Mouse (Mus musculus): Measurements from ENCODE around the gene Tulp4. TPM values are rescaled to one million over a fixed set of nuclear protein-coding genes. Genes with fewer than 3 reads are reported as not detected.
"Not testable (repeated sequence)": the region's sequence is repeated elsewhere in the genome, so short reads cannot be mapped to it uniquely, and the experiment has no call there.

The Tulp4 gene
- total RNA-seq, 2 experiments from 2014 or later, result 111 to 116 TPM

DNA sequence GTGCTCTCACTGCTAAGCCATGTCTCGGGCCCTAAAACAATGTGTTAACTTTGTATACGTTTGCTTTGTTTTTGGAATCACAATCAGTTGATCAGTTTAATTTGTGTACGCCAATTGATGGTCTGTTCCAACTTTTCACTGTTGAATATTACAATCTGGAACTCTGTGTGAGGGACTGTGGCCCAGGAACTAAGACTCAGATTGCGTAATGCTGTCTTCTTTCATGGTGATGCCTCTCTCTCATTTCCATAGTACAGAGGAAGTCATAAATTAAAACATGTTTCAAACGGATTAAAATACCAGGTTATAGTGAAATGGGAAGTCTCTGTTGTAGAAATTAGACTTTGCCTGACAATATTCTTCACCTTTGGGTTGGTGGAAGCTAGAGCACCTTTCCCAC, 83.0 kb downstream of the Tulp4 start:
- no peak for DNase-seq

DNA sequence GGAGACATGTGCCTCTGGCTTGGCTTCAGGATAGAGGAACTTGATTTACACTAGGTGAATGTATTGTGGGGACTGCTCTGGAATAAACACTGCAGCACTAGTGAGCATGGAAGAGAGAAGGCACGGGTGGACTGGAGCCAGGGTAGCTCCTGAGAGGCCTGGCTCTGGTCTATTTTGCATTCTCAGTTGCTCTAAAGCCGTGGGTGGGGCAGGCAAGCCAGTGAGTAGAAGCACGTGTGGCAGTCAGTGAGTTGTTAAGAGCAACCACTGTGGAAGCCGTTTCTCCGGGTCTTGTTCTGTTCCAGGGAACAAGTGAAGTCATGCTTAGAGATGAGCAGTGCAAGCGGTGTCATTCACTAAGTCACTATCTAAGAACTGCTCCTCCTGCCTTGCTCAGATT, 86.0 kb downstream of the Tulp4 start:
- DNase-seq, result no peak

DNA sequence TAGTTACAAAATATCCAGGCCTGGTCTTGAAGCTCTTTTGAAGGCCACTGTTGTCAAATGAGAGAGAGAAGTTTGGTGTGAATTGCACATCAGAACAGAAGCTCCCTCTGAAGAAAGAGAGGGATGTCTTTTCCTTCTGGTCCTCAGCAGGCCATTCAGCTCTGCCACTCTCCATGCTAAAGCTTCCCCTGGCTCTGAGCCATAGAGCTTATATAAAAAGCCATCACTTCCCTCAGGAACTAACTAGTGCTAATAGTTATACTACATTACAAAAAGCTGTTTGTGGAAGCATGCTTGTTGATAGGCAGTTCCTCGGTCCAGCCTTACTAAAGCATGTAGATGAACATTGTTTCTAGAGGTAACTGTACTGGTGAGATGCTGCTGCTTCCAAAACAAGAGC, 89.2 kb downstream of the Tulp4 start:
- no peak for DNase-seq

DNA sequence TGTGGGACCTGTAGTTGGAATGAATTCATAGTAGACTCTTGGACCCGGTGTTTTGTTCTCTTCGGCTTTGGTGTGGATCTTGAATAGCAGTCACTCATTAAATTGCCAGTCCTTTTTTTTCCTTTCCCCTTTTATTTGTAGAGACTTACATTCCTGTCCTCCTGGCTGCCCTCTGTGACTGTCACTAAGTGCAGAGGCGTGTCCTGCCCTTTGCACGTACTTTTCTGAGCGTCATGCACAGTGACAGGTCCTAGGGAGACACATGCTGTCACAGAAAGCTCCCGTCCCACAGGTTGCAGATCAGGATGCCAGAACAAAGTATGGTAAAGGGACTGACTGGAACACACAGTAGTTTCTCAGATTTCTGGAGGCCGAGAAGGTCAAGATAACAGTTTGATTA, 91.3 kb downstream of the Tulp4 start:
- no peak for DNase-seq

DNA sequence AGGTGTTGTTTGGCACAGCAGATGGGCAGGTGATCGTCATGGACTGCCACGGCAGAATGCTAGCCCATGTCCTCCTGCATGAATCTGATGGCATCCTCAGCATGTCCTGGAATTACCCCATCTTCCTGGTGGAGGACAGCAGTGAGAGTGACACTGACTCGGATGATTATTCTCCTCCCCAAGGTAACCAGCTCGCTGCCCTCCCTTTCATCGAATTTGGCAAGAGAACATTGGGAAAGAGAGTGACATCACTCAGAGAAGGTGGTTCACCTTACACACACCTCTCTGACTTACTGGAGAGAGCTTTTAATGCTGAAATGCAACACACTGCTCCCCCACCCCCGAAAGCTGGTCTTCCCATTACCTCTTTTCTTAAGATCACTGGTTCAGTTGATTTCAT, 92.4 kb downstream of the Tulp4 start:
- no peak for DNase-seq

DNA sequence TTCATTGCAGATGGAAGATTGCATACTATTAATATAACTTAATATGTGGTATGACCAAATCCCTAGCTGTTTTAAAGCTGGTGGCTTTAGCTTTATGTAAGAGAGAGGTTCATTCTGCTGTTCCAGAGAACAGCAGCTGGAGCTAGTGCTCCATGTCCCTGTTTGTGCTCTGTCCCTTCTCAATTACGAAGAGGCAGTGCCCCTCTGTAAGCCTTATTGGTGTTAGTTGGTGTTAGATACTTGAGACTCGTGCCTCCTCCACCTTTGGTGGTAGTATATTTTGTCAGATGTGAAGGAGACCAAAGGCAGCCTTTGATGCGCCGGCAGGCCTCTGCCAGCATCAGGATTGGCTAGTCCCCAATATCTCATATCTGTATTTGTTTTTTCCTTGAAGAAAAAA, 92.9 kb downstream of the Tulp4 start:
- DNase-seq, result no peak

DNA sequence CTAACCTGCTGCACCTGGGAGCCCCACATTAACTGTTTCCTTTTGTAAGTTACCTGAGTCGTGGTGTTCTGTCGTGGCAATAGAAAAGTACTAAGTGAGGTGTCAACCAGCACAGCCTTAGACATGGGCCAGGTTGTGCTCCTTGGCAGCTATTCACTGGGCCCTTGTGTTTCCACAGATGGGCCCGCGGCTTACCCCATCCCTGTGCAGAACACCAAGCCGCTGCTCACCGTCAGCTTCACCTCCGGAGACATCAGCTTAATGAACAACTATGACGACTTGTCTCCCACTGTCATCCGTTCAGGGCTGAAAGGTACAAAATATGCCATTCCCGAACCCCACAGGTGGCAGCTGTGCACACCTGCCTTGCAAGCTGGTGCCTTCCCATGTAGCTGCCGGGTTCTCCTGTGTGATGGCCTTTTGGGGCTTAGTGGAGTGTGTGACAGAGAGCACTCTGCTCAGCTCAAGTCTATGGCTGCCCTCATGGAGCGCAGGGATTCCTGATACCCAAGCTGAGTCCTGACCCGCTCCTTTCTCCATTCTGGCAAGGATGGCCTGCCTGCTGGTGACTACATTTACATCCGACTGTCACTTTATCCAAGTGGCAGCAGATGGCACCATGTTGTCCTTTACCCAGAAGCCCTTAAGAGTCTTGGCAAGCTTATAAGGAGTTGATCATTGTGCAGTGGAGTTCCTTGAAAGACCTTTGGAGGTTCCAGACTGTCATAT, 95.4 kb downstream of the Tulp4 start:
- no peak for DNase-seq

DNA sequence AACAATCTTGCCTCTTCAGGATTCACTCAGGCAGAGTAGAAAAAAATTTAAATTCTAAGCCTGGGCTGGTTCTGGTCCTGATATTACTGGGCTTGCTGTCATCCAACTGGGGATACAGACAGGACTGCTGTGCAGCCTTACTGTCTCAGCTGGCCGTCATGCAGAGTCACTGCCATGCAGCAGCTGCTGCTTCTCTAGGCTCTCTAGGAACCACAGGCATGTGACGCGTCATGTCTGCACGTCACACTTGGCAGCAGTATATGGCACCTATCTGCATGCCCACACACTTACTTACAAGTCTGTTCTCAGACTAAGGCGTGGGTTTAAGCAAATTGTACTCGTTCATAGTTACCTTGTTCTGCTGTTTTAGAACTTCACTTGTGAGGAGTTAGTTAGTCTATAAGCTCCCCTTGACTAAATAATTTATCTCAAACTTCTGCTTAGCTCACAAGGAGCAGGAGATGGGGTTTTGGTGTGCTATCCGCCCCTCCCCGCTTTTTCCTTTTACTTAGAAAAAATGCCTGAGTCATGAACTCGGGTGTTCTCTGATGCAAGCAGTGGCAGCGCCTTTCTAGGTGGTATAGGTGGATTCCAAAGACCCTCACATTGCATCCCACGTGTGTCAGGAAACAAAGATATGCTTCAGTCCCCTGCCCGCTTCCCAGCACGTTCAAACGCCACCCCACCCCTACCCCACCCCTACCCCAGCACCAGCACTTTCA, 96.3 kb downstream of the Tulp4 start:
- DNase-seq, result no peak

DNA sequence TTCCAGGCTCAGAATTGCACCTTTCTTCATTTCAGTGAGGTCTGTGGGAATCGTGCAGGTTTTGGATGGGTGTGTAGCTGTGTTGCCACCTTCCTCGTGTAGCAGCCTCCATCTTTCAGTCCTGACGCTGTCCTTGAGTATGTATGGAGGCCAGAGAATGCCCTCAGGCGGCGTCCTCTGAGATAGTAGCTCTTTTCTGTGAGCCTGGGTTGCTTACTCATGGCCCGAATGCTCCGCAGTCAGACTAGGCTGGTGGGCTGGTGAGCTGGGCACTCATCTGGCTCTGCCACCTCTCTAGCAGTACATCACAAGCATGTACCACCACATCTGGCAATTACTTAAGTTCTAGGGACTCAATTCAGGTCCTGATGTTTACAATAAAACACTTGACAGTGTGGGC, 96.9 kb downstream of the Tulp4 start:
- no peak for DNase-seq

DNA sequence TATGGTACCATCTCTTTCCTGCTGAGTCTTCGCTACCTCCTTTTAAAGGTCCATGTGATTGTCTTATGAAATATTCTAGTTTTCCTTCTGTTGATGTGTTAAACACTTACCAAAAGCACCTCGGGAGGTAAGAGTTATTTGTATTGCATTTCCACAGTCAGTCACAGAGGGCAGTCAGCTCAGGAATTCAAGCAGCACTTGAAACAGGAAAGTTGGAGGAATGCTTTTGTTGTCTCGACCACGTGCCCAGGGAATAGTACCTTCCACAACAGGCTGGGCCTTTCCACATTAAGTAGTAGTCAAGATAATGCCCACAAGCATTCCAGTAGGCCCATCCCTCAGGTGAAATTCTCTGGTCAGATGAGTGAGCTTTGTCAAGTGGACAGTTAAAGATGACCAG, 97.6 kb downstream of the Tulp4 start:
- no peak for DNase-seq

DNA sequence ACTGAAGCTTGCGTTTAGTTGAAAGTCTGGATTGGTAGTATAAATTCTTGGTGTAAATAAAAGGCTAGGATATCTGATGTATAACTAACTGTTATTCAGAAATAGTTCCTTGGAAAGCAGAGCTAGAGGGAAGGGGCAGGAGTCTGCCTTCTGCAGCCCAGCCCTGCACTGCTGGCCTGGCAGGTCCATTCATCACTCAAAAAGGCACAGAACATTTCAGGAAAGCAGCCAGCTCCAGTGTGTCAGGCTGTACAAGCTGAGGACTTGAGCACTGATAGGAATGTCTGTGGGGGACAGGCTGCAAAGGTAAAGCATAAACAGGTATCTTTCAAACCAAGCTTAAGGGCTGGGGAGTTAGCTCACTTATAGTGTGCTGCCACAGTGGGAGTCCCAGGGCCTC, 105.5 kb downstream of the Tulp4 start:
- DNase-seq, result no peak

DNA sequence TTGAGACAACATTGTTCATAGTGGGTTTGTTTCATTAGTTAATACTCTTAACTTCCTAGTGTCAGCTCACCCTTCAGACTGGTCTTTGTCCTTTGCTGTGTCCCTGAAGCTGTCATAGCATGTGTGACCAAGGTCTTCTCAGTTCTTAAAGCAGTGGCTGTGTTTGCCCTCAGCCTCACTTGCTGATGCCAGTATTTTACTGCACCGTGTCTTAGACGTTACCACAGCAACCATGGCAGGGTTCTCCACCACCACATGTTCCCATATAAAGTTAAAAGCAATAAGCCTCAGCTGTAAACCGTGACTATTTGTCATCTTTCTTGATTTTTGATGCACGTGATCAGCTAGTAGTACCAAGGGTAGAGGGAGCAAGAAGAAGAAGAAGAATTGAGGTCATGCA, 109.4 kb downstream of the Tulp4 start:
- no peak for DNase-seq

DNA sequence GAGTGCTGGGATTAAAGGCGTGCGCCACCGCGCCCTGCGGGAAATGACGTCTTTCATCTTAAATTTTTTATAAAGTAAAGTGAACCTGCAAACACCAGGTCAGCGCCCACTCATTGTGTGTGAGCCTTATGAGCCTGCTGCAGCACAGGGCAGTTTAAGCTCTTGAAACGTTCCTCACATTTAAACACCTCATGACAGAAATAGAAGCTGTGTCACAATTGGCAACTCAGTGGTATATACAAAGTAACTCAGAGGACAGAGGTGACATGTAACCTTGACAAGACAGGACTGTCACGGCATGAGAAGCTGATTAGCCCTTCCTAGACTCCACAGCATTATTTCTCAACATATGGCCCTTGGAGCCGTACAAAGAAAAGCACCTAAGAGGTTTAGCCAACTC, 110.3 kb downstream of the Tulp4 start:
- DNase-seq, result no peak

DNA sequence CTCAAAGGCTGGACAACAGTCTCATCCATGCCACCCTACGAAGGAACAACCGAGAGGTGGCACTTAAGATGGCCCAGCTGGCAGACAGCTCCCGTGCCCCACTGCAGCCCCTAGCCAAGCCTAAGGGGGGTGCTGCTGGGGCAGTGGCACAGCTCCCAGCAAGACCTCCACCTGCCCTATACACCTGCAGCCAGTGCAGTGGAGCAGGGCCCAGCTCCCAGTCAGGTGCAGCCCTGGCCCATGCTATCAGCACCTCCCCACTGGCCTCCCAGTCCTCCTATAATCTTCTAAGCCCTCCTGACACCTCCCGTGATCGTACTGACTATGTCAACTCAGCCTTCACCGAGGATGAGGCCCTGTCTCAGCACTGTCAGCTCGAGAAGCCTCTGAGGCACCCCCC, 126.4 kb downstream of the Tulp4 start:
- DNase-seq, result not testable (repeated sequence)

DNA sequence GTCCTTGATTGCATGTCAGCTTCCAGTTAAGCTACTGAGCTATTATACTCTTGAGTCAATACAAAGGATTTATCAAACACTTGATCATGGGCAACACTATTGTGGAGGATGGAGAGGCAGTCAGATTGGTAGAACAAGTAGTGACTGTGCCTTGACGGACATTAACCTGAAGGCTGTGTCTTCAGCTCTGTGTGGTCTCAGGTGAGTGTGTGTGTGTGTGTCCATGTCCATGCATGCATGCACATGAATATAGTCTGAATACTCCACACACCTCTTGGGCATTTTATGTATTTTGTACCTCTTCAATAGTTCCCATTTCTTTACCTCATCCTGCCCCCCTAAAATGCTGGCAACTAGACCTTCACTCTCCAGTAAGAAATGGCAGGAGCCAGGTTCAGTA, 145.1 kb downstream of the Tulp4 start:
- not testable (repeated sequence) for DNase-seq

DNA sequence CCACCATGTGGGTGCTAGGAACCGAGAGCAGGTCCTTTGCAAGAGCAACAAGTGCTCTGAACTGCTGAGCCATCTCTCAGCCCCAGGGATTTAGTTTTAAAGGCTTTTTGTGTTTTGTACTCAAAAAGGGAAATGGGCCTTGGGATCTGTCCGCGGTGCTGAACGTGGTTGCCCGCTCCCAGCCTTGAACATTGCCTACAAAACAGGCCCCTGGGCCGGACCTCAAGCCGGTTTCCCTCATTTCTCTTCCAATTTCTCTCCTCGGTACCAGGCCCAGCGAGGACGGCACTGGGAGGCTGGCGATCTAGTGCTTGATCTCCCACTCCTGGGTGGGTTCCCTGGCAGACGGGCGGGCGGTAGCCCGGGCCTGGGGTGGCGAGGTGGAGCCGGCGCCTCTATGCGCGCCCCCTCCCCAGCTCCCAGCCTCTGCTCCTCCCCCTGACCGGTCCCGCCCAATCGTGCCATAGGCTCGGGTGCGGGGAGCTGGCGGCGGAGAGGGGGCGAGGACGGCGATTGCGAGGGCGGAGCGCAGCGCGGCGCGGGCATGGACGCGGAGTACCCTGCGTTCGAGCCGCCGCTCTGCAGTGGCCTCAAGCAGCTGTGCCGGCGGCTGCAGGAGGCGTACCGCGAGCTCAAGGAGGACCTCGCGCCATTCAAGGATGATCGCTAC, 150.3 kb downstream of the Tulp4 start, which contains the start of gene Tmem181a:
TSS of gene Tmem181a (plus strand) at position 461 of the 670 bp plus-strand sequence.
- not testable (repeated sequence) for DNase-seq

DNA sequence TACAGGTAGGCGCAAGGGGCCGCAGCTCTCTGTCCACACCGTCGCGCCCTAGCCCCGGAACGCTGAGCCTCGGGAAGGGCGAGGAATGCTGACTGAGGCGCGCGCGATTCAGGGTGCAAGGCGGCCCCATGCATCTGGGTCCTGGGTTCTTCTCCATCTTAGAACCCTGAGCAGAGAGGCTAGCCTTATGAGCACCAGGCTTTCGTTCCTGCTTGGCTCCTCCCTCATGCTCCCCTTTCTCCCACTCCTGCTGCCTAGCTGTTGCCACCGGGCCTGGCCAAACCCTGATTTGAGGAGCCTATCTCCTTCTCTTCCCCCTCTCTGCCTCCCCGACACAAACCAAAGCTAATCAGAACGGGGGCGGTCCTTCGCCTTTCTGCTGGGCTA, 150.8 kb downstream of the Tulp4 start:
- DNase-seq, result not testable (repeated sequence)

DNA sequence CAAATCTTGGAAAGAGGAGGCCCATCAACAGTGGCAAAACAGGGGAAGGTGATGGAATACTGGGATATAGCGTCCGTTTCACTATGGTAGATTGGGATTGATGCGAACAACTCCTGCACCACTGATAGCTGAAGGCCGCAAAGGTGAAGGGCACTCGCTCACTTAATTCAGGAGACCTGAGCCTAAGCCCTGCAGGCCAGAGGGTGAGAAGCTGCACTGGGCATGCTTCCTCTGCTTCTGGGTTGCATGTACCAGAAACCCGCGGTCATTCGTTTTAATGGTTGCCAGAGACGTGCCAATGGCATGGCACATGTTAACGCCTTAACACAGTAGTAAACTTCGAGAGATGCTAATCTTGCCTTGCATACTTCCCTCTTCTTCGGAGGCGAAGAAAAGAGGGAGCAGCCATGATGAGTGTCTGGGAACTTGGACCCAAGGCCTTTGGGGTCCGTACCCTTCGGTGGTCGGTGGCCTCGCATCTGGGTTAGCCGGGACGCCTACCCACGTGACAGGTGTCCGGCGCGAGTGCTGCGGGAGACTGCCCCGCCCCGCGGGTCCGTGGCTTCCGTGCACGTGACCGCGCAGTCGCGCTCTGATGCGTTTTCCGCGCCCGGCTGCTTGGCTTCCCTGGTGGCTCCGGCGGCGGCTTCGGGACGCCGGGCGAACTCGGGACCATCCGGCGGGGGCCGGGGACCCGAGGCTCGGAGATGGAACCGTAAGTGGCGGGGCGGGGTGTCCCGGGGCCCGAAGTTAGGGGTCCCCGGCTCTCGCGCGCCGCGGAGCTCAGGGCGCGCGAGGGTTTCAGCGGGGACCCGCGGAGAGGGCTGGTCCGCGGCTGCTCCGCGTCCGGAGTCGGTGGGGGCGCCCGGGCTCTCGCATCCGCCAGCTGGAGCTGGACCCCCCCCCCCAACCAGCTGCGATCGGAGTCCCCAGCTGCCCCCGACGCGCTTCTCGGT, 163.9 kb downstream of the Tulp4 start:
- DNase-seq, result peak; percentile 14

DNA sequence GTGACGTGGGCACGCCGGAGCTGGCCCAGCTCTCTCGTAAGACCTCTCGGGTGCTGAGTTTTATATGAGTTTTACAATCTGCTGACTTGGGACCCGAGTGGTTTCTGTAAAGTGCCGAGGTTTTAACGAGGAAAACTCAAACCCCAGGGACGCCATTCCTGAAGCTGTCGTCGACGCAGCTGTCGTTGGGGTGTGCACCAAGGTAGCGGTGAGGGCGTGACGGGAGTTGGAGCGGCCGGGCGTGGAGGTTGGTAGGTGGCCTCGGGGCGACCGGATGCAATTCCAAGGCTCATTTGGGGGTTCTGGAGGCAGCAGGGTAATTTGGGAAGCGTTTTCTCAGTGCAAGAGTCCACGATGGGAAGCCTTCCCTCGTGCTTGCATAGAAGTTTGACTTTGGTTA, 164.6 kb downstream of the Tulp4 start:
- not testable (repeated sequence) for DNase-seq

DNA sequence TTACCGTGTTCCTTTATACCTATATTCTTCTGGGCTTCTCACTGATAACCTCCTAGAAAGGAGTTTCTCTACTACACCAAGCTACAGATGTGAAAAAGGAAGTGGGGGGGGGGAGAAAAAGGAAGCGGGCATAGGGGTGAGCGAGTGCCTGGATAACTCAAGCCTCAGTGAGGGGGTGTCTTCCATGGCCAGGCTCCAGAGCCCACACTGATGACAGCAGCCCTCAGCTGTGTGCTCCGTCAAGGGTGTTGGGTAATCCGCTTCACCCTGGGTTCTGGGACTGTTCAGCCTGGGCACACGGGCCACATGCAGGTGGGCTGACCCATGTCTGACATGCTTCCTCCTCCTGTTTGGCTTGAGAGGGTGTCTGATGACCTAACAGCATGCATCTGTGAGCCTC, 165.7 kb downstream of the Tulp4 start:
- DNase-seq, result not testable (repeated sequence)

DNA sequence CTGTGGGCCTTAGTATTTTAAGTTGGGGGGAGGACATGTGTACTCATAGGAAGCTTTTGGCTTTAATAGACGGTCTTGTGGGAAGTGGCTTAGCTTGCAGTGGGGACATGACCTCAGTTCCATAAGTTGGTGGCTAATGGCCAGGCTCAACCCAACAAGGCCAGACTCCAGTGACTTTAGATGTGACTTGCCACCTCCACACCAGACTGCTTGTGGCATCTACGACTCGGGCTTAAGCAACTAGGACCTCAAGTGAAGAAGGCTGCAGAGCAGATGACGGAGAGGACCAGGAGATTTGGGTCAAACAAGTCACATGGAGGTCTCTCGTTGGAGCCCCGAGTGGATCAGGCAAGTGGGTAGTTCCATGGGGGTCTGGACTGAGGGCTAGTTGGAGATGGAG, 168.5 kb downstream of the Tulp4 start:
- DNase-seq, result not testable (repeated sequence)

DNA sequence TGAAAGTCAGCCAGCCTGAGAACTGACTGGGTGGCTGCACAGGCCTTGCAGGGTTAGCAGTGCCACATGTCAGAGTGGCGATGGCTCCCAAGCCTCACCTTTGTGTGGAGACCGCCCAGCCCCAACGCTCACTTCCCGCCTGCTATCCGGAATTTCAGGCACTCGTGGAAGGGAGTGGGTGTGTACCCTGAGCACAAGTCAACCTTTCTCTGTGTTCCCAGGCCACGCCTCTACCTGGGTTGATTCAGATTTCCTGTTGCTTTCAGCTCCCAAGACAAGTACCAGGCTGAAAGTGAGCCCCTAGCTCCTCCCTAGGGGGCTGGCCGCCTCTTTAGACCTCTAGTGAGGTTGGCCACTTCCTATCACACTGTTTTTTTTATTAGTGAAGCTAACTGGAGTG, 173.0 kb downstream of the Tulp4 start:
- DNase-seq, result peak; percentile 8

Measured in gastrocnemius, postnatal 10 days (tissue).